19 mouse cellular contexts compared by ENCODE assay signal in genomic region chr10:42093176-42093759, GRCm38 (mm10).
A peak's percentile ranks its signal among the peaks of the same experiment; 100 is the strongest.
DNase-seq lines count a peak whose midpoint lies in the region; ATAC-seq lines count a peak whose summit lies in the region.
"Had no signal": no experiment of that assay in that cellular context is flagged by ENCODE, and none has a peak within 500 bp of the region (broad histone marks: within the 10 kb centered on the region; RNA-seq: fewer than 3 reads in every experiment).

No protein-coding gene starts in this region.

- peak; percentile 92 for DNase-seq in heart, adult 11 months
- peak; percentile 51 for DNase-seq in kidney, adult 9 months
- no peak for DNase-seq in kidney, adult 11 months
- DNase-seq in monocyte, adult 2 months (ENCODE audit: low read depth in 1 of 2, low spot score in 2 of 2) = peak; percentile 32 to 51
- DNase-seq in hindbrain, embryonic 11.5 days (ENCODE audit: low spot score) = no peak
- DNase-seq: liver, postnatal 0 days; thymus, postnatal 4 days had no signal

- no peaks in the 10 kb centered on the region for H3K27me3 ChIP-seq in heart, embryonic 12.5 days (replicated peaks)
- no peaks in the 10 kb centered on the region for H3K27me3 ChIP-seq in hindbrain, embryonic 11.5 days (ENCODE audit: control insufficient read depth, insufficient read depth, low read length)
- H3K27me3 ChIP-seq: kidney, embryonic 15.5 days; neural tube, embryonic 12.5 days had no signal

- WGBS in heart, embryonic 12.5 days = 82% methylated on average over 8 of the region's 8 CpGs
- WGBS in hindbrain, embryonic 11.5 days = 85% methylated on average over 8 of the region's 8 CpGs

- H3K9ac ChIP-seq in heart, embryonic 12.5 days = no peak overlapping the region
- H3K9ac ChIP-seq in hindbrain, embryonic 11.5 days (ENCODE audit: low read depth, low read length) = no peak overlapping the region
- H3K9ac ChIP-seq: kidney, embryonic 15.5 days; liver, postnatal 0 days; midbrain, embryonic 15.5 days; neural tube, embryonic 12.5 days had no signal

- peaks cover 49% of the 10 kb centered on the region for H3K4me1 ChIP-seq in heart, embryonic 12.5 days (replicated peaks)
- no peaks in the 10 kb centered on the region for H3K4me1 ChIP-seq in hindbrain, embryonic 11.5 days (replicated peaks; ENCODE audit: control insufficient read depth, insufficient read depth, low read length)

- no peak overlapping the region for H3K4me3 ChIP-seq in heart, embryonic 12.5 days
- no peak overlapping the region for H3K4me3 ChIP-seq in hindbrain, embryonic 11.5 days (ENCODE audit: low read depth, low read length)
- H3K4me3 ChIP-seq: hindbrain, embryonic 10.5 days; kidney, embryonic 15.5 days; midbrain, embryonic 10.5 days; midbrain, embryonic 15.5 days; myocyte; neural tube, embryonic 12.5 days had no signal

- no peak overlapping the region for H3K4me2 ChIP-seq in heart, embryonic 12.5 days
- H3K4me2 ChIP-seq in hindbrain, embryonic 11.5 days (replicated peaks; ENCODE audit: low read depth, low read length) = no peak overlapping the region
- H3K4me2 ChIP-seq: heart, embryonic 11.5 days; kidney, embryonic 15.5 days; liver, embryonic 11.5 days; midbrain, embryonic 15.5 days; neural tube, embryonic 12.5 days had no signal

- H3K9me3 ChIP-seq in heart, embryonic 12.5 days (replicated peaks) = no peaks in the 10 kb centered on the region
- H3K9me3 ChIP-seq in hindbrain, embryonic 11.5 days (ENCODE audit: control insufficient read depth, low read length) = no peaks in the 10 kb centered on the region
- H3K9me3 ChIP-seq: G1E; hindbrain, embryonic 10.5 days; kidney, embryonic 15.5 days; midbrain, embryonic 10.5 days; midbrain, embryonic 15.5 days; neural tube, embryonic 12.5 days had no signal

- no peak for ATAC-seq in heart, embryonic 12.5 days (ENCODE audit: insufficient number of reproducible peaks, low FRiP score)
- no peak for ATAC-seq in monocyte, adult 5-6 weeks (replicated peaks; ENCODE audit: insufficient number of reproducible peaks, low FRiP score, low TSS enrichment, poor library complexity, severe bottlenecking)
- ATAC-seq in hindbrain, embryonic 11.5 days (ENCODE audit: low FRiP score) = no peak
- ATAC-seq: forebrain, embryonic 14.5 days; midbrain, embryonic 15.5 days had no signal

- no peaks in the 10 kb centered on the region for H3K36me3 ChIP-seq in heart, embryonic 12.5 days
- no peaks in the 10 kb centered on the region for H3K36me3 ChIP-seq in hindbrain, embryonic 11.5 days (ENCODE audit: control insufficient read depth, insufficient read depth, low read length)
- H3K36me3 ChIP-seq: G1E; hindbrain, embryonic 10.5 days; kidney, embryonic 15.5 days; midbrain, embryonic 10.5 days; midbrain, embryonic 15.5 days; neural tube, embryonic 12.5 days had no signal

- no peak overlapping the region for H3K27ac ChIP-seq in heart, embryonic 12.5 days (ENCODE audit: poor library complexity, severe bottlenecking)
- H3K27ac ChIP-seq in hindbrain, embryonic 11.5 days (ENCODE audit: low read depth, low read length) = no peak overlapping the region
- H3K27ac ChIP-seq: hindbrain, embryonic 10.5 days; kidney, embryonic 15.5 days; midbrain, embryonic 10.5 days; midbrain, embryonic 15.5 days; neural tube, embryonic 12.5 days had no signal

Comparison
In these comparisons a context has a peak if more than half of its experiments do, and no peak if none do; other contexts are left out.
1. DNase-seq: peak in heart, adult 11 months (single experiment), kidney, adult 9 months (single experiment) and monocyte, adult 2 months (2 of 2); none in kidney, adult 11 months (single experiment) and hindbrain, embryonic 11.5 days (single experiment).